Mouse (Mus musculus) neural tube, embryonic 15.5 days (tissue): ENCODE results near the gene Aspdh. TPM values are rescaled to one million over a fixed set of nuclear protein-coding genes. Genes with fewer than 3 reads are reported as not detected.

Source experiments
- ATAC-seq: fragments of 200-750 bp; cut with Nextera tagmentation; 2 replicates; pipeline ENCODE4 v1.8.0; 2017; ENCODE audit warnings: mild to moderate bottlenecking, moderate TSS enrichment, moderate library complexity; ENCODE audit not compliant: low FRiP score
- H3K27ac ChIP-seq: fragments of 300-500 bp; sonication (generic); replicated peaks from 2 replicates; pipeline ENCODE4 v1.5.1; 2015; ENCODE audit warnings: mild to moderate bottlenecking, inconsistent platforms
- H3K27me3 ChIP-seq: fragments of 300-500 bp; sonication (generic); replicated peaks from 2 replicates; pipeline ENCODE4 v1.6.1; 2015; ENCODE audit warnings: inconsistent platforms
- H3K36me3 ChIP-seq: fragments of 300-500 bp; sonication (generic); 2 replicates; pipeline ENCODE4 v1.6.1; 2015; ENCODE audit warnings: inconsistent platforms
- H3K4me1 ChIP-seq: fragments of 300-500 bp; sonication (generic); 2 replicates; pipeline ENCODE4 v1.6.1; 2015; ENCODE audit warnings: inconsistent platforms
- H3K4me2 ChIP-seq: fragments of 300-500 bp; sonication (generic); 2 replicates; pipeline ENCODE4 v1.6.1; 2015; ENCODE audit warnings: inconsistent platforms, mild to moderate bottlenecking, moderate library complexity
- H3K4me3 ChIP-seq: fragments of 300-500 bp; sonication (generic); replicated peaks from 2 replicates; pipeline ENCODE4 v1.5.1; 2015; ENCODE audit warnings: mild to moderate bottlenecking, inconsistent platforms
- H3K9ac ChIP-seq: fragments of 300-500 bp; sonication (generic); replicated peaks from 2 replicates; pipeline ENCODE4 v1.6.1; 2015; ENCODE audit warnings: mild to moderate bottlenecking, inconsistent platforms
- H3K9me3 ChIP-seq: fragments of 300-500 bp; sonication (generic); replicated peaks from 2 replicates; pipeline ENCODE4 v1.6.1; 2016; ENCODE audit warnings: inconsistent platforms
- WGBS: fragments of 180-500 bp; shearing (Covaris S2); methylation state at CpG from one replicate; pipeline ENCODE4 v1.1.7; 2015; ENCODE audit warnings: mixed read lengths; 5-methylcytosine and 5-hydroxymethylcytosine counted together
- polyA plus RNA-seq: library from polyadenylated mRNA; unstranded; fragments of >200 nt; fragmentation: Nextera tagmentation; extraction: Ambion mirVana; gene quantifications from 2 replicates; pipeline ENCODE4 v1.2.1, GENCODE M21; 2015

Aspdh gene
- polyA plus RNA-seq, 1 experiment from 2014 or later: 4.2 TPM

- no peak overlapping the region for H3K4me3 ChIP-seq
- H3K4me2 ChIP-seq: no peak overlapping the region
- H3K9me3 ChIP-seq: no peaks in the 10 kb centered on the region
- peaks cover 56% of the 10 kb centered on the region for H3K36me3 ChIP-seq
- H3K27ac ChIP-seq: no peak overlapping the region
- WGBS: 93% methylated on average over 1 of the region's 1 CpGs
- H3K27me3 ChIP-seq: no peaks in the 10 kb centered on the region
- peaks cover 20% of the 10 kb centered on the region for H3K4me1 ChIP-seq
- no peak overlapping the region for H3K9ac ChIP-seq
- ATAC-seq: no peak
Observed at GRCm38 (mm10) chr7:44456302-44456701, 8.9 kb upstream of the Aspdh start.

- no peak for ATAC-seq
- peaks cover 74% of the 10 kb centered on the region for H3K36me3 ChIP-seq
- H3K4me1 ChIP-seq: peaks cover 27% of the 10 kb centered on the region
- H3K9ac ChIP-seq: no peak overlapping the region
- H3K27me3 ChIP-seq: no peaks in the 10 kb centered on the region; the same call in 1 of the 2 replicates
- H3K9me3 ChIP-seq: no peaks in the 10 kb centered on the region
- 75% methylated on average over 6 of the region's 6 CpGs for WGBS
- no peak overlapping the region for H3K27ac ChIP-seq
- no peak overlapping the region for H3K4me2 ChIP-seq
- H3K4me3 ChIP-seq: no peak overlapping the region
Observed at GRCm38 (mm10) chr7:44460067-44460466, 5.1 kb upstream of the Aspdh start.

GRCm38 (mm10) chr7:44460767-44461502 is 4.3 kb upstream of the Aspdh start:
- Histone ChIP-seq H3K4me2 (no peak overlapping the region), H3K9me3 (no peaks in the 10 kb centered on the region), H3K4me3 (no peak overlapping the region), H3K36me3 (peaks cover 74% of the 10 kb centered on the region), H3K27ac (no peak overlapping the region), H3K9ac (no peak overlapping the region), H3K4me1 (peaks cover 33% of the 10 kb centered on the region), H3K27me3 (no peaks in the 10 kb centered on the region; the same call in 1 of the 2 replicates)
- no peak for ATAC-seq
- WGBS: 75% methylated on average over 31 of the region's 31 CpGs

GRCm38 (mm10) chr7:44461503-44462217 is 3.5 kb upstream of the Aspdh start:
- peaks cover 34% of the 10 kb centered on the region for H3K4me1 ChIP-seq
- H3K36me3 ChIP-seq: peaks cover 70% of the 10 kb centered on the region
- ATAC-seq: no peak
- H3K27me3 ChIP-seq: no peaks in the 10 kb centered on the region; the same call in 1 of the 2 replicates
- WGBS: 60% methylated on average over 55 of the region's 57 CpGs
- H3K9me3 ChIP-seq: no peaks in the 10 kb centered on the region
- H3K9ac ChIP-seq: no peak overlapping the region
- H3K4me2 ChIP-seq: no peak overlapping the region
- no peak overlapping the region for H3K4me3 ChIP-seq
- H3K27ac ChIP-seq: no peak overlapping the region

- Histone ChIP-seq H3K9ac (no peak overlapping the region), H3K27ac (no peak overlapping the region; the same call in 1 of the 2 replicates)
Observed at GRCm38 (mm10) chr7:44462218-44463055, 2.8 kb upstream of the Aspdh start.

GRCm38 (mm10) chr7:44463056-44463425 is 2.1 kb upstream of the Aspdh start:
- H3K4me3 ChIP-seq: no peak overlapping the region
- H3K4me2 ChIP-seq: no peak overlapping the region
- H3K27me3 ChIP-seq: no peaks in the 10 kb centered on the region; the same call in 1 of the 2 replicates
- H3K4me1 ChIP-seq: peaks cover 44% of the 10 kb centered on the region
- no peaks in the 10 kb centered on the region for H3K9me3 ChIP-seq
- H3K36me3 ChIP-seq: peaks cover 57% of the 10 kb centered on the region
- H3K27ac ChIP-seq: peak overlapping the region; percentile 91
- WGBS: 38% methylated on average over 8 of the region's 8 CpGs
- ATAC-seq: no peak
- no peak overlapping the region for H3K9ac ChIP-seq

More at GRCm38 (mm10) chr7:44462218-44463055, 2.8 kb upstream of the Aspdh start:
- H3K4me2 ChIP-seq: peak overlapping the region; percentile 11; the same call in 1 of the 2 replicates
- ATAC-seq: no peak
- H3K4me1 ChIP-seq: peaks cover 42% of the 10 kb centered on the region
- WGBS: 22% methylated on average over 75 of the region's 77 CpGs
- H3K27me3 ChIP-seq: no peaks in the 10 kb centered on the region; the same call in 1 of the 2 replicates
- H3K9me3 ChIP-seq: no peaks in the 10 kb centered on the region
- H3K4me3 ChIP-seq: no peak overlapping the region
- H3K36me3 ChIP-seq: peaks cover 62% of the 10 kb centered on the region

- H3K9ac ChIP-seq: 0 out of 2 replicates have a peak overlapping the region, but pooled peaks have one; percentile 17
- H3K27ac ChIP-seq: peak overlapping the region; percentile 91
- H3K4me2 ChIP-seq: no peak overlapping the region
- no peaks in the 10 kb centered on the region; the same call in 1 of the 2 replicates for H3K27me3 ChIP-seq
- H3K4me3 ChIP-seq: no peak overlapping the region
- H3K9me3 ChIP-seq: no peaks in the 10 kb centered on the region
- peaks cover 49% of the 10 kb centered on the region for H3K4me1 ChIP-seq
- H3K36me3 ChIP-seq: peaks cover 50% of the 10 kb centered on the region
- no peak for ATAC-seq
- WGBS: 79% methylated on average over 10 of the region's 10 CpGs
Observed at GRCm38 (mm10) chr7:44463556-44464225, 1.5 kb upstream of the Aspdh start.

GRCm38 (mm10) chr7:44464511-44464910 is 680 bp upstream of the Aspdh start:
- no peak overlapping the region for H3K4me3 ChIP-seq
- H3K4me2 ChIP-seq: no peak overlapping the region
- ATAC-seq: no peak
- peak overlapping the region; percentile 91 for H3K27ac ChIP-seq
- peaks cover 57% of the 10 kb centered on the region for H3K4me1 ChIP-seq
- H3K36me3 ChIP-seq: peaks cover 44% of the 10 kb centered on the region
- no peaks in the 10 kb centered on the region for H3K9me3 ChIP-seq
- WGBS: 8% methylated on average over 4 of the region's 4 CpGs
- no peaks in the 10 kb centered on the region; the same call in 1 of the 2 replicates for H3K27me3 ChIP-seq
- H3K9ac ChIP-seq: no peak overlapping the region

- 86% methylated on average over 10 of the region's 10 CpGs for WGBS
- H3K4me3 ChIP-seq: no peak overlapping the region
- no peaks in the 10 kb centered on the region; the same call in 1 of the 2 replicates for H3K27me3 ChIP-seq
- no peak overlapping the region; the same call in 1 of the 2 replicates for H3K9ac ChIP-seq
- ATAC-seq: no peak
- H3K4me2 ChIP-seq: no peak overlapping the region
- peak overlapping the region; percentile 91 for H3K27ac ChIP-seq
- H3K4me1 ChIP-seq: peaks cover 61% of the 10 kb centered on the region
- no peaks in the 10 kb centered on the region for H3K9me3 ChIP-seq
- peaks cover 28% of the 10 kb centered on the region for H3K36me3 ChIP-seq
Observed at GRCm38 (mm10) chr7:44466006-44466887, 1.1 kb downstream of the Aspdh start.

GRCm38 (mm10) chr7:44466888-44467311 is 1.7 kb downstream of the Aspdh start:
- Histone ChIP-seq H3K9ac (no peak overlapping the region; the same call in 1 of the 2 replicates), H3K9me3 (no peaks in the 10 kb centered on the region), H3K27me3 (no peaks in the 10 kb centered on the region), H3K36me3 (peaks cover 22% of the 10 kb centered on the region), H3K27ac (peak overlapping the region; percentile 91), H3K4me3 (0 out of 2 replicates have a peak overlapping the region, but pooled peaks have one; percentile 56), H3K4me2 (peak overlapping the region; percentile 75; the same call in 1 of the 2 replicates), H3K4me1 (peaks cover 61% of the 10 kb centered on the region)
- 79% methylated on average over 16 of the region's 16 CpGs for WGBS
- ATAC-seq: peak; percentile 3; the same call in 1 of the 2 replicates
